Mouse (Mus musculus): ENCODE results near the gene D8Ertd738e. TPM values are rescaled to one million over a fixed set of nuclear protein-coding genes. Genes with fewer than 3 reads are reported as not detected.

D8Ertd738e gene
- polyA plus RNA-seq, 1 experiment from 2014 or later = 297 TPM

DNA sequence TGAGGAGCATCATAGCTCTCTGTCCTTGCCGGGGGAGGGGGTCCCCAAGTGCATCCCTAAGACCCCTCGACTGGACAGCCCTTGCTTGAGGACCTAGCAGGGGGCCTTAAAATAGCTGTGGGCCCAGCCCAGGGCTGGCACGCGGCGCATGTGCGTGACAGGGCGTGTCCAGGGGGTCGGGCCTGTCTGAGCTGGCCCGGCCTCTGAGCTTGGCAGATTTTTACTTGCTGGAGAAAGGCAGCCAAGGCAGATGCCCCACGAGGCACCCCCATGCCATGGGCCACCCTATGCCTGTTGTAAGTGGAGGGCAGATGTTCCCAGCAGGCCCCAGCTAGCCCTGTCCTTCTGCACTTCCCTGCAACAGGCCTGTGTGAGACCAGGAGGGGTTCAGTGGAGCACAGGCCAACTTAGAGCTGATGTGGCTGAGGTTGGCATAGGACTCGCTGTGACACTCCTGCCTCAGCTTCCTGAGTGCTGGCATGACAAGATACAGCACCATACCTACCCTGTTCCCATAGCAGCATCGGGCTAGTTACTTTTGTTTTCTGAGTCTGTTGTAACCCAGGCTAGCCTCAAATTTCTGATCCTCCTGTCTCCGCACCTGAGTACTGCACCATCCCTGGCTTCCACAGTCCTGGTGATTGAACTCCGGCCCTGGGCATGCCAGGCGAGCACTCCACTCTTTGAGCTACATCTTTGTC is 47.8 kb downstream of the D8Ertd738e start:
- Histone ChIP-seq H3K9ac (ENCODE audit: low read length) (peak overlapping the region; percentile 97), H3K4me2 (ENCODE audit: low read depth, low read length) (peak overlapping the region; percentile 96), H3K36me3 (ENCODE audit: control insufficient read depth, insufficient read depth) (peaks cover 11% of the 10 kb centered on the region), H3K27ac (ENCODE audit: low read length) (peak overlapping the region; percentile 99), H3K9me3 (replicated peaks; ENCODE audit: control insufficient read depth, low read length) (no peaks in the 10 kb centered on the region), H3K4me3 (ENCODE audit: low read length) (peak overlapping the region; percentile 71), H3K27me3 (ENCODE audit: control insufficient read depth, insufficient read depth, low read length) (no peaks in the 10 kb centered on the region), H3K4me1 (ENCODE audit: control insufficient read depth, insufficient read depth, low read length) (peaks cover 49% of the 10 kb centered on the region)
- peak; percentile 11 for ATAC-seq (replicated peaks; ENCODE audit: extremely low read depth, insufficient read depth, low FRiP score)
- WGBS = 26% methylated on average over 15 of the region's 15 CpGs

DNA sequence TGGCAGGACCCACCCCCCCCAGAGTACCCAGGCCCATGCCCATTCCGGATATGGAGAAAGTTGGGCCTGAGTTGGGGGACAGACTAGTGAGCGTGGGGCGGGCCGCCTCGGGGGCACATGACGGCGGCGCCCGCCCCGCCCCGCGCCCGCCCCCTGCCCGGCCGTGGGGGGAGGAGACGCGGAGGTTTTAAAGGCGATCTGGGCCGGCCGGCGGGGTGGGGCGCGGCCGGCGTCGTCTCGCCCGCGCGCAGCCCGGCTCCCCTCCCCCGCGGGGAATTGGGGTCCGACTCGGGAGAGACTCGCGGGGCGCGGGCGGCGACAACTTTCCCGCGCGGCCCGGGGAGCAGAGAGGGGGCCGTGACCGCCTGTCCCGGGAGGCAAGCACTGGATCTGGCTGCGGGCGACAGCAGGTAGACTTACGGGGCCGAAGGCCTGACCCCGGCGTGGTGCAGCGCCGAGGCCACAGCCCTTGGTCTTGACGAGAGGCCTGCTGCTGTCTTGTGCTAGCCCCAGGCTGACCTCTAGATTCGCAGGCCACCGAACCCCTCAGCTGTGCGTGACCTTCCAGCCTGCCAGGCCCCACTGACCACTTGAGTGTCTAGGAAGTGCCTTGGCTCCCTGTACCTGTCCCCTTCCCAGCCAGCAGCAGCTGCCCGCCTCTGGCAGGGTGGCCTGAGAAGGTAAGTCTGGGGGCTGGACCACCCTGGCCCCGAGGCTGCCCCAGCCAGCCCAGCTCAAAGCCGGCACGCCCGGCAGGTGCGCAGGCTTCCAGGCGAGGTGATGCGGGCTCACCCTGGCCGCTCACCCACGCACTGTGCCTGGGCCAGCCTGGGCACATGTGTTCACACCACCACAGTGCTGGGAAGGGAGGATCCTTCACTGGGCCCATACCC is 48.6 kb downstream of the D8Ertd738e start:
- no peaks in the 10 kb centered on the region for H3K9me3 ChIP-seq (replicated peaks; ENCODE audit: control insufficient read depth, low read length)
- peak overlapping the region; percentile 96 for H3K4me2 ChIP-seq (ENCODE audit: low read depth, low read length)
- H3K9ac ChIP-seq (ENCODE audit: low read length) = peak overlapping the region; percentile 97
- ATAC-seq (replicated peaks; ENCODE audit: extremely low read depth, insufficient read depth, low FRiP score) = peak; percentile 20
- WGBS = 2% methylated on average over 48 of the region's 70 CpGs
- peaks cover 49% of the 10 kb centered on the region for H3K4me1 ChIP-seq (ENCODE audit: control insufficient read depth, insufficient read depth, low read length)
- peaks cover 8% of the 10 kb centered on the region for H3K36me3 ChIP-seq (ENCODE audit: control insufficient read depth, insufficient read depth)
- peak overlapping the region; percentile 99 for H3K27ac ChIP-seq (ENCODE audit: low read length)
- no peaks in the 10 kb centered on the region for H3K27me3 ChIP-seq (ENCODE audit: control insufficient read depth, insufficient read depth, low read length)
- H3K4me3 ChIP-seq (ENCODE audit: low read length) = peak overlapping the region; percentile 71

- H3K36me3 ChIP-seq (ENCODE audit: control insufficient read depth, insufficient read depth) = peaks cover 4% of the 10 kb centered on the region
- H3K27ac ChIP-seq (ENCODE audit: low read length) = peak overlapping the region; percentile 99
- H3K4me2 ChIP-seq (ENCODE audit: low read depth, low read length) = peak overlapping the region; percentile 96
- peaks cover 49% of the 10 kb centered on the region for H3K4me1 ChIP-seq (ENCODE audit: control insufficient read depth, insufficient read depth, low read length)
- peak overlapping the region; percentile 71 for H3K4me3 ChIP-seq (ENCODE audit: low read length)
- no peaks in the 10 kb centered on the region for H3K9me3 ChIP-seq (replicated peaks; ENCODE audit: control insufficient read depth, low read length)
- peak overlapping the region; percentile 97 for H3K9ac ChIP-seq (ENCODE audit: low read length)
- WGBS = 18% methylated on average over 8 of the region's 8 CpGs
- ATAC-seq (replicated peaks; ENCODE audit: extremely low read depth, insufficient read depth, low FRiP score) = no peak
- no peaks in the 10 kb centered on the region for H3K27me3 ChIP-seq (ENCODE audit: control insufficient read depth, insufficient read depth, low read length)
Observed at GRCm38 (mm10) chr8:84200126-84200555, 49.4 kb downstream of the D8Ertd738e start.

DNA sequence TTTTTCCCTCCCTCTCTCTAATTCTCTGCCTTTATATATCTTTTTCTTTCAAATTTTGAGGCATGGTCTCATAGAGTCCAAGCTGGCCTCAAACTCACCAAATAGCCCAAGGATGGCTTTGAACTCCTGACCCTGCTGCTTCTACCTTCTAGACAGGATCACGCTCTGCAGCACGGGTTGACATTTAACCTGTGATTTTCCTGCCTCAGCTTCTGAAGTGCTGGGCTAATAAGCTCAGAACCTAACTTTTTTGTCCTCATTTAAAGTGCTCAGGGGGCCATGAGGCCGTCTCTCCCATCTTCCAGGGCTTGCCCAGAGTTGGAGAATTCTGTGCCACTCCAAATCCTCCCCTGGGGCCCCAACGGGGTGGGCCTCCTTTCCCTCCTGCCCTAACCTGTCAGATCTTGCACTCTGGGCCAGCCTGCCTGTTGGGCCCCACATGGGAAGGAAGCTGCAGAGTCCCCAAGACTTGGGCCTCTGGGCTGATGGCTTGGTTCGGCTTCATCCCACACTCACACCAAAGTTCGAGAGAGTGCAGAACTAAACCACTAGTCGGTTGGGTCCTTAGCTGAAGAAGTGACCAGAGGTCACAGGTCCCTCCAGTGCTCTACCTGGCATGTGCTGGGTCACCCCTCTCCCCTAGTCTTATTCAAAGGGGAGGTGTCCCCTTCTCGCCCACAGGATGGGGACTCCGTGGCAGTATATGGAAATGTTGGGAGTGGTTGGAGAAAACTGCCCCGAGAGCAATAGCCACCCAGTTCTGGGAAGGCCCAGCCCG is 50.0 kb downstream of the D8Ertd738e start:
- Histone ChIP-seq H3K36me3 (ENCODE audit: control insufficient read depth, insufficient read depth) (no peaks in the 10 kb centered on the region; the same call in 1 of the 2 replicates), H3K27me3 (ENCODE audit: control insufficient read depth, insufficient read depth, low read length) (no peaks in the 10 kb centered on the region), H3K9ac (ENCODE audit: low read length) (peak overlapping the region; percentile 97; the same call in 1 of the 2 replicates), H3K27ac (ENCODE audit: low read length) (peak overlapping the region; percentile 99), H3K4me3 (ENCODE audit: low read length) (no peak overlapping the region), H3K4me1 (ENCODE audit: control insufficient read depth, insufficient read depth, low read length) (peaks cover 49% of the 10 kb centered on the region), H3K9me3 (replicated peaks; ENCODE audit: control insufficient read depth, low read length) (no peaks in the 10 kb centered on the region), H3K4me2 (ENCODE audit: low read depth, low read length) (no peak overlapping the region)
- 59% methylated on average over 11 of the region's 11 CpGs for WGBS
- no peak for ATAC-seq (replicated peaks; ENCODE audit: extremely low read depth, insufficient read depth, low FRiP score)

GRCm38 (mm10) chr8:84198871-84199270 is 50.6 kb downstream of the D8Ertd738e start:
- Histone ChIP-seq H3K36me3 (ENCODE audit: control insufficient read depth, insufficient read depth) (no peaks in the 10 kb centered on the region), H3K4me3 (ENCODE audit: low read length) (no peak overlapping the region; the same call in 1 of the 2 replicates)

DNA sequence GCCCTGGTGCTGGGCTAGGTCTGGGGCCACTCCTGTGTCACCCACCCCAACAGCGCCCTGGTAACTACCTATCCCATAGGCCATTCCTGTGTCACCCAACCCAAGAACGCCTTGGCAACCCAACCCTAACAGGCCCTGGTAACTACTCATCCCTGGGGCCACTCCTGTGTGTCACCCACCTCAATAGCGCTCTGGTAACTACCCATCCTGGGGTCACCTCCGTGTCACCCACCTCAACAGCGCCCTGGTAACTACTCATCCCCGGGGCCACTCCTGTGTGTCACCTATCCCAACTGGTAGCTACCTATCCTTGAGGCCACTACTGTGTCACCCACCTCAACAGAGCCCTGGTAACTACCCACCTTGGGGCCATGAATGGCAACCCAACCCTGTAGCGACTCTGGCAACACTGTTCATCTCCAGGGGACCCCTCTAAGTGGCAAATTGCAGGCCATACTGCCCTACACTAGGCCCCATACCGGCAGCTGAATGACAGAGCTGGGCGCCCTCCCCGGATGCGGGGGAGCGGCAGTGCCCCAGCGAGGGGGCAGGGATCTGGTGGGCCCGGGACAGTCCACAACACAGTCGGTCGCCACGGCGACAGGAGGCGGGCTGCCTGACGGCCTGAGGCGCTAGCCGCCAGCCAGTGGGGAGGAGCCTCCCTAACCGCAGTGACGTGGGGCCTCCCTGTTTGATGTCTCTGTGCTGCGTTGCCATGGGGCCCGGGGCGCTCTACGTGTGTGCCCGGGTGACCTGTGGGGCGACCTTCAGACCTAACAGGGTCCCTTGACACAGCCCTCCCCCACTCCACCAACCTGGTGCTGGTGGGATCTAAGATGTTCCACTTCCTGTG is 51.4 kb downstream of the D8Ertd738e start:
- WGBS = 4% methylated on average over 30 of the region's 30 CpGs
- Histone ChIP-seq H3K27ac (ENCODE audit: low read length) (peak overlapping the region; percentile 99), H3K27me3 (ENCODE audit: control insufficient read depth, insufficient read depth, low read length) (no peaks in the 10 kb centered on the region), H3K4me2 (ENCODE audit: low read depth, low read length) (peak overlapping the region; percentile 67), H3K36me3 (ENCODE audit: control insufficient read depth, insufficient read depth) (no peaks in the 10 kb centered on the region), H3K9ac (ENCODE audit: low read length) (peak overlapping the region; percentile 58), H3K4me1 (ENCODE audit: control insufficient read depth, insufficient read depth, low read length) (peaks cover 43% of the 10 kb centered on the region), H3K4me3 (ENCODE audit: low read length) (peak overlapping the region; percentile 55), H3K9me3 (replicated peaks; ENCODE audit: control insufficient read depth, low read length) (no peaks in the 10 kb centered on the region)
- ATAC-seq (replicated peaks; ENCODE audit: extremely low read depth, insufficient read depth, low FRiP score) = peak; percentile 72

More at GRCm38 (mm10) chr8:84198871-84199270, 50.6 kb downstream of the D8Ertd738e start:
- ATAC-seq (replicated peaks; ENCODE audit: extremely low read depth, insufficient read depth, low FRiP score) = no peak
- no peaks in the 10 kb centered on the region for H3K9me3 ChIP-seq (replicated peaks; ENCODE audit: control insufficient read depth, low read length)
- peak overlapping the region; percentile 58 for H3K9ac ChIP-seq (ENCODE audit: low read length)
- peak overlapping the region; percentile 99 for H3K27ac ChIP-seq (ENCODE audit: low read length)
- peaks cover 46% of the 10 kb centered on the region for H3K4me1 ChIP-seq (ENCODE audit: control insufficient read depth, insufficient read depth, low read length)
- no peaks in the 10 kb centered on the region for H3K27me3 ChIP-seq (ENCODE audit: control insufficient read depth, insufficient read depth, low read length)
- peak overlapping the region; percentile 67 for H3K4me2 ChIP-seq (ENCODE audit: low read depth, low read length)
- 38% methylated on average over 4 of the region's 4 CpGs for WGBS

GRCm38 (mm10) chr8:84197141-84197921 is 52.2 kb downstream of the D8Ertd738e start:
- H3K27ac ChIP-seq (ENCODE audit: low read length) = peak overlapping the region; percentile 99
- no peaks in the 10 kb centered on the region for H3K27me3 ChIP-seq (ENCODE audit: control insufficient read depth, insufficient read depth, low read length)
- peak; percentile 30 for ATAC-seq (replicated peaks; ENCODE audit: extremely low read depth, insufficient read depth, low FRiP score)
- 4% methylated on average over 43 of the region's 43 CpGs for WGBS
- H3K36me3 ChIP-seq (ENCODE audit: control insufficient read depth, insufficient read depth) = no peaks in the 10 kb centered on the region
- peak overlapping the region; percentile 67 for H3K4me2 ChIP-seq (ENCODE audit: low read depth, low read length)
- H3K9me3 ChIP-seq (replicated peaks; ENCODE audit: control insufficient read depth, low read length) = no peaks in the 10 kb centered on the region
- H3K4me3 ChIP-seq (ENCODE audit: low read length) = peak overlapping the region; percentile 55
- peak overlapping the region; percentile 58 for H3K9ac ChIP-seq (ENCODE audit: low read length)
- H3K4me1 ChIP-seq (ENCODE audit: control insufficient read depth, insufficient read depth, low read length) = peaks cover 41% of the 10 kb centered on the region

All from heart, embryonic 16.5 days (tissue).